Mouse (Mus musculus) frontal cortex, postnatal 25 days (tissue): ENCODE results near the gene Bdkrb2.

ENCODE experiments used
- DNase-seq, 2 experiments: peaks; one replicate each; pipeline ENCODE4 v3.0.0; 2022; ENCODE audit warnings: low spot score in 2 of 2

Bdkrb2 gene

GRCm38 (mm10) chr12:105590786-105591185, 27.8 kb downstream of the Bdkrb2 start:
- DNase-seq = no peak

- DNase-seq = no peak
These were observed 29.3 kb downstream of the Bdkrb2 start for GRCm38 (mm10) chr12:105592361-105592761.

- no peak for DNase-seq
These were observed 30.4 kb downstream of the Bdkrb2 start for GRCm38 (mm10) chr12:105593471-105593870.

- no peak for DNase-seq
These were observed 34.1 kb downstream of the Bdkrb2 start for GRCm38 (mm10) chr12:105597135-105597534.

GRCm38 (mm10) chr12:105598503-105598902, 35.5 kb downstream of the Bdkrb2 start:
- no peak for DNase-seq

GRCm38 (mm10) chr12:105599098-105599497, 36.1 kb downstream of the Bdkrb2 start:
- no peak for DNase-seq

GRCm38 (mm10) chr12:105601586-105601985, 38.6 kb downstream of the Bdkrb2 start:
- no peak for DNase-seq

- DNase-seq = no peak
These were observed 39.7 kb downstream of the Bdkrb2 start, which contains the start of gene Bdkrb1 for GRCm38 (mm10) chr12:105602581-105603210. Gene Bdkrb1 (plus strand): TSS chr12:105603085.

- DNase-seq = no peak
These were observed 40.9 kb downstream of the Bdkrb2 start for GRCm38 (mm10) chr12:105603904-105604303.

- no peak for DNase-seq
These were observed 42.2 kb downstream of the Bdkrb2 start for GRCm38 (mm10) chr12:105605212-105605611.

GRCm38 (mm10) chr12:105606881-105607280, 43.9 kb downstream of the Bdkrb2 start:
- no peak for DNase-seq

- DNase-seq = no peak
These were observed 48.0 kb downstream of the Bdkrb2 start for GRCm38 (mm10) chr12:105611045-105611444.

- DNase-seq = peak; percentile 40 to 51
These were observed 48.7 kb downstream of the Bdkrb2 start for GRCm38 (mm10) chr12:105611748-105612147.

- DNase-seq = no peak
These were observed 50.5 kb downstream of the Bdkrb2 start for GRCm38 (mm10) chr12:105613559-105613958.

GRCm38 (mm10) chr12:105622048-105622447, 59.0 kb downstream of the Bdkrb2 start:
- no peak for DNase-seq

GRCm38 (mm10) chr12:105622981-105623539, 60.0 kb downstream of the Bdkrb2 start:
- no peak for DNase-seq

GRCm38 (mm10) chr12:105625798-105626197, 62.8 kb downstream of the Bdkrb2 start:
- DNase-seq = no peak

GRCm38 (mm10) chr12:105634374-105635067, 71.5 kb downstream of the Bdkrb2 start:
- no peak for DNase-seq

- no peak for DNase-seq
These were observed 73.5 kb downstream of the Bdkrb2 start for GRCm38 (mm10) chr12:105636551-105636950.

GRCm38 (mm10) chr12:105637554-105637953, 74.5 kb downstream of the Bdkrb2 start:
- no peak for DNase-seq

GRCm38 (mm10) chr12:105642770-105643321, 79.8 kb downstream of the Bdkrb2 start:
- no peak for DNase-seq
